Mouse (Mus musculus): ENCODE results near the gene Gm14124.
"Not testable (repeated sequence)": the region's sequence is repeated elsewhere in the genome, so short reads cannot be mapped to it uniquely, and the experiment has no call there.

Gm14124 gene

GRCm38 (mm10) chr2:150257291-150257690, at the start of gene Gm14124:
TSS of gene Gm14124 (plus strand) at chr2:150257517.
- DNase-seq, result not testable (repeated sequence)

GRCm38 (mm10) chr2:150217600-150218362, 39.5 kb upstream of the Gm14124 start, which contains the start of gene Zfp937:
TSS of gene Zfp937 (plus strand) at chr2:150218073.
- DNase-seq, result peak; percentile 76 to 79

- not testable (repeated sequence) for DNase-seq
Measured at GRCm38 (mm10) chr2:150218363-150218725, 39.0 kb upstream of the Gm14124 start.

DNA sequence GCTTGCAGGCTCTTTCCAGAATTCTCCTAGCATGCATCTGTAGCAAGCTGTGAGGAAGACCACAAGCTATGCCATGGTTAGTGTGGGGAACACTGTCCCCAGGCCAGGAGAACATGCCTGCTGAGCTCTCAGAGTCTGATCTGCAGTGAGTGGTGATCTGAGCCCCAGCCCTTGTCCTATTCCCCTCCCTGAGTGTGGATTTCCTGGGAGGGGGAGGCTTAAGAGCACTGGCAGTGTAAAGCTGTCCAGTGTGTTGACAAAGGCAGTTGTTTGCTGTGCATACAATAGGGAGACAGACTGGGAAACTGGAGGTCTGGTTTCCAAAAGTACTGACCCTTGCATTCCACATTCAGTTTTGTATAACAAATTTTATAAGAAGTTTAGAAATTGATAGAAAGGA, 34.1 kb upstream of the Gm14124 start:
- DNase-seq, result not testable (repeated sequence)

GRCm38 (mm10) chr2:150243211-150243610, 14.1 kb upstream of the Gm14124 start:
- DNase-seq, result no peak

DNA sequence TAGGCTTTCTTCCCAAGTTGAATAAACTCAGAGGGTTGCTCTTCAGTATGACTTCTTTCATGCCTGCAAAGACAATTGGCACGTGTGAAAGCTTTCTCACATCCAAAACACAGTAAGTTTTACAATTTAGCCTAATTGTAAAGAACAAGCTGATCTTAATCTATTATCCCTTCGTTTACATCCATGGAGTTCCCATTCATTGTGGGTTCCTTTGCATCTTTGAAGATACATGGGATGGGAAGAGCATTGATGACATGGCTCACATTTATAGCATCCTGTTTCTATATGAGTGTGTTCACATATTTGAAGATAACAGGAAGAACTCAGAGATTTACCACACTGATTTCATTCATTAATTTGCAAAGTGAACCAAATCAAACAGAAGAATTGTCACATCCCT, 1.8 kb upstream of the Gm14124 start, which contains the start of gene Gm21994:
Gene Gm21994, minus strand, starts transcription at position 101 of the 400 bp plus-strand sequence.
- DNase-seq, result not testable (repeated sequence)

GRCm38 (mm10) chr2:150256861-150257260, 456 bp upstream of the Gm14124 start:
- not testable (repeated sequence) for DNase-seq

DNA sequence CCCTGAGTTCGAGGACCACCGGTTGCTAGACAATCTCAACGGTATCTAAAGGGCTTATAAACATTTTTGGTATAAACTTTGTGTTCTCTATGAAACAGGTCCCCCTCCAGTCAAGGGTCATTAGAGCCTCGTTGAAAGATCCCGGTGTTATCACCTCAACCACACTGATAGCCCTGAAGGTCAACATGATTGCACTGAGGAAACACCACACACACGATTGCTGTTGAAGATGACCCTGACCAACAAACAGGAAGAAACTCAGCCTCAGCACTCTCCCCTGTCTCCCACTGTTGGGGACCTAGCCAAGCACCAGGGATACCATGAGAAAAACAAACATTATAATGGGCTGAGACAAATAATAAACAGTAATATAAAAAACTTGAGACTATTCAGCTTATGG, 36.4 kb downstream of the Gm14124 start:
- no peak for DNase-seq

DNA sequence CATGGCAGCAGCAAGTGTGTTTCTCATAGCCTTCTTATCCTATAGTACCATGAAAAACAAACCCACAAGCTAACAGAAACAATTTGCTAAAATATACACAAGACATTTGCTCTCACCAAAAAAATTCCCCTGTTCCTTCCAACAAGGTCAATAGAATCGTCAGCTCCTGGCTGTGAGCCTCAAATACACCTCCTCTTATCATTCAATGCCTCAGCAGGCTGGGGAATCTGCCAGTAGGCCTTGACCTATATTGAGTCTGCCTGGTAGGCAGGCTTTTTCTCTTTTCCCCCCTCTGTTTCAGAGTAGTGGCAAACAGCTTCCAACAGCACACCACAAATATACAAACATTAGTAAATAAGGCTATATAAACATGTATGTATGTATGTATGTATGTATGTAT, 41.8 kb downstream of the Gm14124 start:
- DNase-seq, result no peak

DNA sequence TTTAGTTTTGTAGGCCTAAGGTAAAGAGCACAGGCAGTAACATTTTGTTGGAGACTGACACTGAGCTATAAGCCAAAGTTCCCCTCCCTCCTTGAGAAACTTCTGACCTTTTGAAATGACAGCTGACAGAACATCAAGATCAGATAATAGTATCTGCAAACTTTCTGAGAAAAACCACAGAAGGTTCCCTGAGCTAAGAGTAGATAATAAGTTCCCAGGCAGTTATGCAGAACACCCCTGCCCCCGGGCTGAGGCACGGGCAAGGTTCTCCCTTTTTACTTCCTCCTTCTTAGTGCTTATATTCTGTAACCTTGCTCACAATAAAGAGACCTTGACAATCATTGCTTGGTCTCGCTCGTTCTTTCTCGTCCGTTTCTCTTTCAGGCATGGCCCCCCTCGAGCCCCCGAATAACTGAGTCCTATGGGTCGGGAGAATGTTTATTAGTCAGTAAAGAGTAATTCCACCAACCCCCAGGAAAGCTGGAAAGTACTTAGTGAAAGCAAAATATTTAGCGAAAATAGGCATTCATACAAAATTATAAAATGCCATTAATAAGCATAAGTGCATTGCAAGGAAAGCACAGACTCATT, 50.0 kb downstream of the Gm14124 start:
- DNase-seq, result no peak

DNA sequence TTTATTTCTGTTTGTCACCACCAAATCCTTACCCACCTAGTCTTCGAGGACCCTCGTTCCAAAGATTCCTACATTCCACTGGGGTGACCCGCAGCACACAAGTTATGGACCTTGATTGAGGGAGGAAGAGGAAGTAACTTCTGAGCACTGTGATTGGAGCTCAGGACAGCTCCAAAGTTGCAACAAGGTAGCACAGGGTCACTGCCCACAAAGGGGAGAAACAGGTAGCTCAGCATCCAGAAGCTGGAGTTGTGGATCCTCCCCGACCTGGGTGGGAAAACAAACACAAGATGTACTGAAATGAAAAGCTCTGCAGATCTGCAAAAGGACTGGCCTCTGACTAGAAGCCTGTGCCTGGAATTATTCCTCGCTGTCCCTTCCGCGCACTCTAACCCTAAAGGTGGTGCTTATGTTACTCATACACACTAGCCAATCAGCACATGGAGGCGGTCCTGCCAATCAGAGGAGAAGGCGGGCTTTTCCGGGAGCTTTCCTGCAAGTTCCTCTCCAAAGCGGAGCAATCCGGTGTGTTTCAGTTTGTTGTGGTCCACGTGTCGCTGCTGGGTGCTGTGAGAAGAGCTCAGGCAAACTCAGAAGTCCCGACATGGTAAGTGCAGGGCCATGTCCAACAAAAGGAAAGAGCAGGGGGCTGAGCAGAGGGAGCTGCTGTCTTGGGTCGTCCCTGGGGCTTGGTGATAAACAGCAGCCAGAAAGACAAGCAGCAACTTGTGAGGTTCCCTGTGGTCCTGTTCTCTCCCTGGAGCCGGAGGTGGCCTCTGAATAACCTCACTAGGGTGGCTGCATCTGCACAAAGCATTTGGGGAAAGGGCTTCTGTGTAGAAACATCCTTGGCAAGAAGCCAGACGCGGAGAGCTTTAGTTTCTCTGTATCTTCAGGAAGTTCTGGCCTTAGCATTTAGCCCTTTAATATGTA, 53.9 kb downstream of the Gm14124 start:
- peak; percentile 87 to 90 for DNase-seq

GRCm38 (mm10) chr2:150316140-150316539, 58.8 kb downstream of the Gm14124 start:
- no peak for DNase-seq

GRCm38 (mm10) chr2:150318973-150319372, 61.7 kb downstream of the Gm14124 start:
- no peak for DNase-seq

Data from cerebellum, postnatal 36 days (tissue).